Mouse (Mus musculus): ENCODE measurements around the gene Arpp21.

Gene Arpp21

DNA sequence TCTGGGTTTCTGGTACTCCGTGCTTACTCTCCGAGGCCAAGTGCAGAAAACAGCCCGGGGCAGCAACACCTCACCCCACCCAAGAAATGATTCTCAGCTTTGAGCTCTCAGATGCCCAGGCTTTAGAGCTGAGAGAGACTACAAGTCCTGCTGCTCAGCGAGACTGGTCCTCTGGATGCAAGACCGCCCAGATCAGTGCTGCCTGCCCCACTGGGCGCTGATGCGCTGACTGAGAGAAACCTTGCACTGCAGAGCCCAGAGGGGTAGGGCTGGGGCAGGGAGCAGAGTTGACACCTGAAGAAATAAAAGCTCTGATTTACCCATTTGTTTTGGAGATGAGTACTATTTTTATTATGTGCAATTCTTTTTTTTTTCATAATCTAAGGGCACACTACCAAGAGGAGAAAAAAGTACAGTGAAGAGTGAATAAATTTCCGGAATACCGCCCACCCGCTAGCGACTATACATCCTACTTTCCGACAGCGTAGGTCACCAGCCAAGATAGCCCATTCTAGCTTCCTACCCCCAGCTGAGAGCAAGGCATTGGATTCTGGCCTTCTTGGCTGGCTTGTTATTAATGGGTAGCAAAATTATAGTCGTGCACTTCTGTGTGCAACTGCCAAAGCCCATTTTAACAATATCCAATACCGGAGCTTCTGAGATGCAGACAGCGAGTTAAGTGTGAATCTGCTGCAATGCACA, at the start of gene Arpp21:
TSS of gene Arpp21 (minus strand) at position 243 of the 702 bp plus-strand sequence.
- no peak for DNase-seq (ENCODE audit: low read depth, low spot score)

DNA sequence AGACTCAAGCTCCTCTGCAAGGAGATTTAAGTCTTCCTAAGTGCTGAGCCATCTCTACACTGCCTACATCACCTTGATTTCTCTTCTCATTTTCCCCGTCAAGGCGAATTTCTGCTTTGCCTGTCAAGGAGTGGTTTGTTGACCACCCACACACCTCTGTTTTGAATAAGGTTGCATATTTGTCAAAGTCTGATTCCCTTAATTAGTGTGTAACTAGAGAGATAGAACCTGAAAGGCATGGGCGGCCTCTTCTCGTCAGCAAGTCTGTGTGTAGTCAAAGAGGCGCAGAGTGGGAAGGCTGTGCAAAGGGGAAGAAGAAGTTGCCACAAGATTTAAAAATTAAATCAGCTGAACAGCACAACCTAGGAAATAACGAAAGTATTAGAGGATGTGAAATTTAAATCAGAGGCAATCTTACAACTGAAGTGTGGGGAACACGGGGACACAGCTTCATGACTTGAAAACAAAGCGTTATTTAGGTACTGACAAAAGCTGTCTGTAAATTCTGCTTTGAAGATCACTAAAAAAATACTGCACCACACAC, 36.8 kb upstream of the Arpp21 start:
- DNase-seq (ENCODE audit: low read depth, low spot score), result no peak

- DNase-seq (ENCODE audit: low read depth, low spot score), result no peak
These were observed 29.4 kb upstream of the Arpp21 start for GRCm38 (mm10) chr9:112264982-112265641.

DNA sequence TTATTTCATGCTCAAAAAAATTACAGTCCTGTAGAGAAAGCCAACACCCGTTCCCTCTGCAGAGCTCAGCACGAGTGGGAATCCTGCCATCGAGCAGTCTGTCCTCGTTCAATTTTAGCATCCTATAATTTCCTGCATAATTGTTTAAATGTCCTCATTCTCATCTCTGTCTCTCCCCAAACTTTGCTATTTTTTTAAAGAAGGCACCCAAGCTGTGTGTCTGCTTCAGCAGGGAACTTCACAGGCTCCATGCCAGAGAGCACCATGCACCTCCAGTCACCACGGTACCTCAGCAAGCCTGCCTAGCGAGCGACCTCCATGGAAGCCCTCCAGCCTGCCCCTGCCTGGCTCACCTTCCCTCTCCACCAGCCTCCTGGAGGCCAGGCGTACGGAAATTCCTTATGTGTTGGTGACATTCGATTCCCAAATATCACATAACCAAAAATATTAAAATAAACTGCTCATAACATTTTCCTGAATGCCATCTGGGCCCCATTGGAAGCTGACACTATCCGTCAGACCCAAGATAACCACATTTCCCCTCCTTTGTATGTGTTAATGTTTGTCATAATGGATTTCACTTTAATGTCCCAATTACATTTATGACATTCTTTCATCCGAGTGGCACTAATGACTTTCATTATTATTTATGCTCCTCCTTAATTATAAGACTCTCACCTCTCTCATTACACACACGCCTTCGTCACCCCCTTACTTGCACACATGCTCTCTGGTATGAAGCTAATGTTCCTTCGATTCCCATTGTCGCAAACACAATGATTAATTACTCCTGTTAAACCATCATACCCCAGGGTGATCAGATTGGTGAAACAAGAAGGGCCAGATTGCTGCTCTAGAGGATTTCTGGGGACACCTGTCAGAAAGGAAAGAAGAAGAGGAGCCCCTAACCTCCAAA, 26.5 kb upstream of the Arpp21 start:
- DNase-seq (ENCODE audit: low read depth, low spot score), result no peak

DNA sequence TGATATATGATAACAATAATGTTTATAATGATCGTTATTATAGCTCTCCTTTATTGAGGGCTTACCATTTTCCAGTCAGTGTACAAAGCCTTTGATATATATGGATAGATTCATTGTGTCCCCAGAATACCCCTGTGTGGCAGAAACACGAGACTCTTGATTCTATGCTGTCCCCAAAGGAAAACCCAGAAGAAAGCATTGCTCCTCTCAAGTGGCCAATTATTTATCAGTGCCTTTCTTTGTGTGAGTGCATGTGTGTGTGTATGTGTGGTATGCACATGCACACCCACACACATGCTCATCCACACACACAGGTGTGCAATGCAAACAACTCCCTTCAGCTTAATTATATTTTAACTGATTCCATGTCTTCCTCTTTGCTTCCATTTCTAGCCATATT, 25.8 kb upstream of the Arpp21 start:
- DNase-seq (ENCODE audit: low read depth, low spot score), result no peak

GRCm38 (mm10) chr9:112260696-112261095, 25.0 kb upstream of the Arpp21 start:
- DNase-seq (ENCODE audit: low read depth, low spot score), result no peak

GRCm38 (mm10) chr9:112258560-112258959, 22.8 kb upstream of the Arpp21 start:
- no peak for DNase-seq (ENCODE audit: low read depth, low spot score)

DNA sequence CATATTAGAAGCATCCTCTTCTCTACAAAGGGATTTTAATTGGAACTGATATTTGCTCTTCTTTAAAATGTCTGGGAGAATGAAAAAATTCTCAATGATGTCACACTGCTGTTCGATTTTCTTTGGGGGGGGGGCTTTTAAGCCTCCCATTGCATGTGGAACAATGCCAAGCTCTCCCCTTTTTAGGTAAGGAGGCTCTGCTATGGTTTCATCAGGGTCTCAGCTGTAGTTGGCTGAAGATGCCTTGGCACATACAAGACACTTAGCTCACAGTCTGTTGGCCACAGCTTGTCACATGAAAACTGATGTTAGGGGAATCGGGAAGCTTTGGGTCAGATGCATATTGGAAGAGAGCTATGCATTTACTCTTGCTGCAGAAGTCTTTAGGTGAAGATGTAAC, 20.2 kb upstream of the Arpp21 start:
- no peak for DNase-seq (ENCODE audit: low read depth, low spot score)

- DNase-seq (ENCODE audit: low read depth, low spot score), result no peak
These were observed 18.0 kb upstream of the Arpp21 start for GRCm38 (mm10) chr9:112253730-112254129.

DNA sequence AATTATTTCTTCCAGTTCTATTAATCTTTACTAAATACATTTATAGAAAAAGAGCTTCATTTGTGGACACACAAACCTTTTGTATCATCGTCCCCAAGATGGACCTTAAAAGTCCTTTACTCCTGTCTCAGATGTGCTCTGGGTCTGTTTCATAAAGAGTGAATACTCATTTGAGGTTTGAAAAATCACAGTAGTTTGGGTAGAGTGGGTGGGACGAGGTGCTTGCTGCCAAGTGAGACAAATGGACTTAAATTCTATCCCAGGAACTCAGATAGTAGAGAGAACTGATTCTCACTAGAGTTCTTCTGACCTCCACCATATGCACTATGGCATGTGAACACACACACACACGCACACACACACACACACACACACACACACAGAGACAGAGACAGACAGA, 16.1 kb upstream of the Arpp21 start:
- DNase-seq (ENCODE audit: low read depth, low spot score), result no peak

DNA sequence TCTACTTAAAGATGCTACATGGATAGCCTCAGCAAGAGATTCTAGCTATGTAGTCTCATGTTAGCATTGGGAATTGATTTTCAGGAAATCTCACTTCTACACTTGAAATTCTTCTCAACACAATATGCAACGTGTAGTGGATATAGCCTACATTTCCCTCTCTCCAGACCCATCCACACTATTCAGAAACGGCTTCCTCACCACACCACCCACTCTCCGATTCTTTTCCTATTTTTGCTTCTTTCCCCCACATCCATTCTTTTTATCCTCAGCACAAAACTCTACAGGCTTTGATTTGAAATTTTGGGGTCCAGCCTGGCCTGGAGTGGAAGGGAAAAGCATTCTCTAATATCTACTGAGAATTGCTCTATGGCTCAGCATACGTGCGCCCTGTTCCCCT, 15.6 kb upstream of the Arpp21 start:
- no peak for DNase-seq (ENCODE audit: low read depth, low spot score)

DNA sequence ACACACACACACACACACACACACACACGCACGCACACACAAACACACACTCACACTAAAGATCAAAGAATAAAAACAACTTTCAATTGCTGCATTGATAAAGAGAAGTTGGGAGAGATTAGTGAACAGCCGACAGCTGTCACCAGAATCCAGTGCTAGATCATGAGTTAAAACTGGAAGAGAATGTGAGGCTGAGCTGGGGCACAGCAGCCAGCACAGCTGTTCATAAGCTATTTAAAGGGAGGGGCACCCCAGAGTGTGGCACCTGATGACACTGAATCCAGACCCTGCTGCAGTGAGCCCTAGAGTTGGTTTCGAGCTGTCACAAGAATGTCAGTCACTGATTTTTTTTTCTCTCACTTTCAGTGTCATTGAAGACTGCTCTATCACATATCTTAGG, 14.0 kb upstream of the Arpp21 start:
- no peak for DNase-seq (ENCODE audit: low read depth, low spot score)

DNA sequence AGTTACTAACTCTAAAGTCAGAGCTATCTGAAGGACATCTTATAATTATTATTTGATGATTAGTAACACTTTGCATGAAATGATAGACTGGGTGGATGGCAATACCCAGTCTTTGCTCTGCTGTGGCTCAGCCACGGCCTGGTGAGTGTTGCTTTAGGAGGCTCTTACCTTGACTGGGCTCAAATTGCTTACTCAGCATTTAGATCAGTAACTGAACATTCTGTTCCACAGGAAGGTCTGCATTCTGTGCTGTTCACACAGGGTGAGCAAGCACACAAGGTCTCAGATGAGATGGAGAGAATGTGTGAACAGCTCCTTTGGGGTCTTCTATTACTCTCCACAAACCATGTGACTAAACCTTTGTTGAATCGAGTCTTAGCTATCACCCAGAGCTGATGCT, 11.4 kb upstream of the Arpp21 start:
- no peak for DNase-seq (ENCODE audit: low read depth, low spot score)

GRCm38 (mm10) chr9:112238168-112238567, 2.4 kb upstream of the Arpp21 start:
- no peak for DNase-seq (ENCODE audit: low read depth, low spot score)

- DNase-seq (ENCODE audit: low read depth, low spot score), result no peak
These were observed 813 bp upstream of the Arpp21 start for GRCm38 (mm10) chr9:112236551-112236950.

- no peak for DNase-seq (ENCODE audit: low read depth, low spot score)
These were observed 570 bp downstream of the Arpp21 start for GRCm38 (mm10) chr9:112235041-112235695.

DNA sequence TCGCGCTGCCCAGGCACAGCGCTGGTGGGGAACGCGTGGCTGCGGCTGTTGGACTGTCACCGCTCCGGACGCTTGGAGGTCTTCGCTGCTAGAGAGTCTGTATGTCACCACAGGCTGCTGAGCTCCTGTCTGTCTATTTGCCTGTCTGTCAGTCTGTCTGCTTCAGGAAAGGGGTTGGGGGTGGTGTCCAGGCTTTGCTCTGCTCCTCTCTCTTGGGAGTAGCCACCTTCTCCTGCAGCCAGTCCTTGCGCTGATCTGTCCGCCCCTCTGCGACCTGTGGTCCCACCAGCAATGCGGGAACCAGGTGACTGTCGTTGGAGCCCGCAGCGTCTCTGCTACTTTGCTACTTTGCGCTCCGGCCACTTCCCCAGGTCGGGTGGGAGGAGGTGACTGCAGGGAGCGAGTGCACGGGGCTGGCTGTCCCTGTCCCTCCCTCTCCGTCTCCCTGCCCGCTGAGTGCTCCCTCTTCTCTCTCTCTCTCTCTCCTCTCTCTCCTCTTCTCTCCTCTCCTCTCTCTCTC, 1.2 kb downstream of the Arpp21 start:
- DNase-seq (ENCODE audit: low read depth, low spot score), result no peak

DNA sequence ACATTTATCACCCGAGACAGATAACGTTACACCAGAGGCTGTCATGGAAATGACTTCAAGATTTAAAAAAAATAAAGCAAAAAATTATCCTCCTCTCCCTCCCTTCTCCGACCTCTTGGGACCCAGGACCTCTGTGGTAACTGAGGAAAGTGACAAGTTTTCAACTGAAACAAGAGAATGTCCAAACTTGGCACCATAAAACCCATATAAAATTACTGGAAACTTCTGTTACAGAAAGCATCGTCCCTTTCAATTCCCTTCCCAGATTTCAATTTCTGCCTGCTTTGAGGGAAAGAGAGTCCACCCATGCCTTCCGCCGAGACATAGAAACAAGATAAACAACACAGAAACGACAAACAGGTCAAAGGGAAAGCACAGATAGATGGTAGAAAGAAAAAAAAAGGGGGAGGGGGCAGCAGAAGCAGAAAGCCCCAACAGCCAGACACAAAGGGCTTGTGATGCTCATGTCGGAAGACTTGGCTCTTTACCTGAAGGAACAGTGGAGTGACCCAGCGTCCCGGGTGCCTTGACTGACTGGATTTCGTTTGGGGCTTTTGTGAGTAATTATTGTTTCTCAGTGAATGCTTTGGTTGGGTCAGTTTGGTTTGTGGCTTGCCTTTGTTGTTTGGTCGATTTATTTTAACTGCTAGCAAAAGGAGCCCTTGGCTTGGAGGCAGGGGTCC, 1.8 kb downstream of the Arpp21 start:
- no peak for DNase-seq (ENCODE audit: low read depth, low spot score)

GRCm38 (mm10) chr9:112233378-112233777, 2.4 kb downstream of the Arpp21 start:
- DNase-seq (ENCODE audit: low read depth, low spot score), result no peak

- DNase-seq (ENCODE audit: low read depth, low spot score), result no peak
These were observed 3.7 kb downstream of the Arpp21 start for GRCm38 (mm10) chr9:112231935-112232575.
